Mouse (Mus musculus) spleen, postnatal 10 days (tissue): ENCODE data around the gene Hps1.
"Not testable (repeated sequence)": the region's sequence is repeated elsewhere in the genome, so short reads cannot be mapped to it uniquely, and the experiment has no call there.

Experiments
- DNase-seq, 2 experiments: peaks; one replicate each; pipeline ENCODE4 v3.0.0; 2021 to 2022; ENCODE audit warnings: low spot score in 2 of 2

The Hps1 gene

DNA sequence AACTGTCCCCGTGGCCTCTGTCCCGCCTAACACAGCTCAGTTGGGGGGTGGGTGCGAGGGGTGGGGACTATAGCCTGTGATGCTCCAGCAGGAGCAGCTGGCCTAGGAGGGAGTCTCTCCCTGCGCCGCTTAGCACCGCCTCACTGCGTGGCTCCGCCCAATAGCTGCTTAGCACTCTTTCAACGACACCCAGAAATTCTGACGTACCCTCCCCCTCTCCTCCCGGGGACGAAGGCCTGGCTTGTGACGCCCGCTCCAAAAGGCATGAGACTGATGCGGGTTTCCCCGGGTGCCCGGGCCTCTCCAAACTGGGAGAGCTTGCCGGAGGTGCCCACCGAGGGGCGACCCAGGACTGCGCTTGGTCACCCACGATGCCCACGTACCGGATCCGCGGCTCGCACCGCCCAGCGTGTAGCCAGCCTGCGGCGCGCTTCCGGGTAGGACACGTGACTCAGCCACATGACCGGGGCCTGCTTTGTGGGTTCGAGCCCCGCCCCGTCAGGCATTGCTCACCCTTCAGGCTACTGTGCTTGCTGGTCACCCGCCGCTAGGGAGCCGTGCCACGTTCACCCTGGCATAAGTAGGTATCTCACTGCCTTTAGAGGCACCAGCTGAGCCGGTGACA is at the start of gene Hps1:
Gene Hps1, minus strand, starts transcription at position 448 of the 625 bp plus-strand sequence.
- DNase-seq: peak; percentile 79 to 89

DNA sequence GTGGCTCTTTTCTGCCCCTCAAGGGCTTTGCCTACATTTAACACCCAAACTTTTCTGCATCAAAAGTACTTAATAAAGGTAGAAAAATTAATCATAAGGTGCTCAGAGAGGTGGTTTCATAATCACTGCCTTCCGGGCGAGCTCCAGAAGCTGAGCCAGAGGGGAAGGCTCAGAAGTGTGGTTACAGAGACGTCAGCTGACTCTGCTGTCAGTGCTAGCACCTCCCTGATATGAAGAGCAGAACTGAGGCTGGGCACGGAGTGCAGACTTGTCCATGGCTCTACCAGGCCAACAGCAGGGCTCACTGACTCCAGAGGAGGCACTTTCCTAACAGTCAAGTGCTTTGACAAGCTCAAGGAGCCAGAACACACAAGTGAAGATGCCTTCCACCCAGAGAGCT is 49.4 kb upstream of the Hps1 start:
- no peak for DNase-seq

DNA sequence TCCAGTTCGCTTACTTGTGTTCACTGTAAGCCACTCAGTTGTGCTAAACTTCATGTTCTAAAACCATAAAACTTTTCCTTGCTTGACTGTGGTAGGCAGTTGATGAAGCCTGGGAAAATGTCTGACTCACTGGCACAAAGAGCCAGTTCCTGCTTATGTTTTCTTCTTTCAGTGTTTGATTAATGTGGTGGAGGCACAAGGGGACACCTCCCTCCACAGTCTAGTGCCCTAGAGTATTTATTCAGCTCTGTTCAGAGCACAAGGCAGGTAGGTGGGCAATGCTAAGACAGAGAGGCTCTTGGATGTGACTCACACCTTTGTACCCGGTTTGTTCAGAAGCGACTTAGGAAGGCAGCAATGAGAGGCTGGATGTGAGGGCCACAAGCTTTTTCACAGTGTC is 48.1 kb upstream of the Hps1 start:
- no peak for DNase-seq

DNA sequence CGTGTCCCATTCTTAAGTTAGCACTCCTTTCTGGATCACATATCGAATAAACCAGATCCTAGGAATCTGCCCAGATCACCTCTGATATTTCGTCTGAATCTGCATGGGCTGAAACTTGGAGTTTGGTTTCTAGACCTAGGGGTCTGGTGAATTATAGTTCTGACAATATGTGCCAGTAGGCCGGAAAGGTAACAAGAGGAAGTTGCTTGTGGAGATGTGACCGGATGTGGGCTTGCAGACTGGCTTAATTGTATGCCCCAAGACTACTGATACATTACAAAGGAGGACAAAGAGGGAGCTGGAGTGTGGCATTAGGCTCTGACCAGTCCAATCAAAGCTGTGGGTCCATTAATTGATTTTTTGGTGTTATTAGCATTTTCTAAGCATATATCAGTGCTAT is 40.3 kb upstream of the Hps1 start:
- DNase-seq: no peak

DNA sequence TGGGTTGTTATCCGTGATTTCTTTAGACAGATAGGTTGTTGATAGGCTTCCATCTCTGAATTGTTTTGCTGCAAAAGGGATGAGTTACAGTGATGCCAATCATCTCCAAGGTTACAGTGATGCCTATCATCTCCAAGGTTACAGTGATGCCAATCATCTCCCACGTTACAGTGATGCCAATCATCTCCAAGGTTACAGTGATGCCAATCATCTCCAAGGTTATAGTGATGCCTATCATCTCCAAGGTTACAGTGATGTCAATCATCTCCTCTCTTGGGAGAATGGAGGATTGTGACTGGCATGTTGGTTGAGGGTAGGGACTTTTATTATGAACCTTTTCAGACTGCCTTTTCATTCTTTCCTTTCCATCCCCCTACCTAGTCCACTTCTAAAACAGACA is 38.0 kb upstream of the Hps1 start:
- DNase-seq: no peak

DNA sequence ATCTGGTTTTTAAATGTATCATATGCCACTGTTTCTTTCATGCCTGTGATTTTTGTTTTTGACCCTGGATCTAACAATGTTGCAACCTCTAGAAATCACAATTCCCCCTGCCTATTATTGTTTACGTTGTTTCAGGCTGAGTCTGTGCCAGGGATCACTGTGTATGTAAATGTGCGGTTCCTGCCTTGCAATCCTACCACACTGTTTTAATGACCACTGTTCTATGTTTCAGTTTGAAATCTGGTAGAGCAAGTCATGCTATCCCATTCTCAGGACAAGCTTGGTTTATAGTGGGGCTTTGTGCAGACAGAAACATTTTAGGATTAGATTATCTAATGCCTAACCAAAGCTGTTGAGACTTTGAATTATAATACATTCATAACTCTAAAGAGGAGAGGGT is 36.5 kb upstream of the Hps1 start:
- no peak for DNase-seq

DNA sequence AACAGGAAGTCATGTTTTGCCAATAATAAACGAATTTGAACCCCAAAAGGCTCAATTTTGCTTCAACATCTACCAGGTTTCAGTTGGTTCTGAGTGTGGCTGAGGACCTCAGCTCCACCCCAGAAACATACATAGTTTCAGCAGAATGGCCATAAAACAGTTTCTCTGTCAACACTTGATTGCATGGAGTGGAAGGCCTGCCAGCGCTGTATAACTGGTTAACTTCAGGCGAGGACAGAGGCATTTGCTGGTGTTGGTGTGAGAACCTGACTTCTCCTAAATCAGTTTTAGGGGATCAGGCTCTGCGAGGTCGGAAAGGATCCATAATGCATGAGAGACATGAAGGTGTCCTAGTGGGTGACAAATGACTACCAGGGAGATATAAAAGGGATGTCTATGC is 30.4 kb upstream of the Hps1 start:
- no peak for DNase-seq

DNA sequence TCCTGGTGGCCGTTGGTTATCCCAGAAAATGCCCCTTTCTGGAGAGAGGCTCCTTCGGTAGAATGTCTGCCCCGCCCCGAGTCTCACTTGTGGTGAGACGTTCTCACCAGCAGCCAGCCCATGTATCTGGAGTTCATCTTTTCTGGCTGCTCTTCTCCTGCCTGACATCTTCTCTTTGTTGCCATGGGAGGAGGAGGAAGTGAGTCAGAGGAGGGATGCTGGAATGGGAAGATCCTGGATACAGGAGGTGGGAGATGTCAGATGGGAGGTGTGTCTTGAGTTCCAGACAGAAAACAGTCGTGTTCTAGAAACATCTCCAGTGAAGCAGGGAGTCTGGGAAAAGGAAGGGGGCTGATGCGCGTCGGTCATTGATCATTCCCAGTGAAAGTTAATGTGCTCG is 29.7 kb upstream of the Hps1 start:
- no peak for DNase-seq

DNA sequence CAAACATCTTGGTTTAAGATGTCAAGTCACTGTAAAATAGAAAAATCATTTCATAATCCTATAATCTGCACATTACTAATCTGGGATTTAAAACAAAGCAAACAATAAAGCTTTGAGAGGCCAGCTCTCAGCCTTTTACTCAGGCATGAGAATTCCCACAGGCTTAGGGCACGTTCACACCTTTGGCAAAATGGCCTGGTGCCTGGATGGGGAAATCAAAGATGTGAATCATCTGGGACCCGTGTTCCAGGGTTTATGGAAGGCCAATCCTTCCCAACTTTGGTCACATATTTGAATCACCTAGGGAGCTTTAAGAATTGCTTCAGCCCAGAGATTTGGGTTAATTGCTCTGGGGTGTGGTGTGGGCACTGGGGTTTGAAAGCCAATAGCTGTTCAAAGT is 18.1 kb upstream of the Hps1 start:
- DNase-seq: no peak

DNA sequence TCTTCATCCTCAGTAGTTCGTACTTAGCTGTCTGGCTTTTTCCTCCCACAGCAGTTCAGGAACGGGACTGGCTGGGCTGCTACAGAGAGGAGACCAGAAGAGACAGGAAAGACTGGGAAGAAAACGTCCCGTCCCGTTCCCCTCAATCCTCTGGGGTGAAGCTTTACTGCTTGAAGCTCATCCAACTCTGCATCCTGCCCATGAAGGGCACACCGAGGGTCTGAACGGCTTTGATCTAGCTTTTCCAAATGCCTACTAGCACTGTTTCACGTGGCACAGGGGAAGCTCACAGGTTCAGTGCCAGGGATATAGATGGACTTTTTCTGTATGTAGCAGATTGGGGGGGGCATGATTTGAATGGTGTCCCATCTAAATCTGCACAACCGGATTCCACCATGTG is 16.0 kb upstream of the Hps1 start:
- DNase-seq: no peak

DNA sequence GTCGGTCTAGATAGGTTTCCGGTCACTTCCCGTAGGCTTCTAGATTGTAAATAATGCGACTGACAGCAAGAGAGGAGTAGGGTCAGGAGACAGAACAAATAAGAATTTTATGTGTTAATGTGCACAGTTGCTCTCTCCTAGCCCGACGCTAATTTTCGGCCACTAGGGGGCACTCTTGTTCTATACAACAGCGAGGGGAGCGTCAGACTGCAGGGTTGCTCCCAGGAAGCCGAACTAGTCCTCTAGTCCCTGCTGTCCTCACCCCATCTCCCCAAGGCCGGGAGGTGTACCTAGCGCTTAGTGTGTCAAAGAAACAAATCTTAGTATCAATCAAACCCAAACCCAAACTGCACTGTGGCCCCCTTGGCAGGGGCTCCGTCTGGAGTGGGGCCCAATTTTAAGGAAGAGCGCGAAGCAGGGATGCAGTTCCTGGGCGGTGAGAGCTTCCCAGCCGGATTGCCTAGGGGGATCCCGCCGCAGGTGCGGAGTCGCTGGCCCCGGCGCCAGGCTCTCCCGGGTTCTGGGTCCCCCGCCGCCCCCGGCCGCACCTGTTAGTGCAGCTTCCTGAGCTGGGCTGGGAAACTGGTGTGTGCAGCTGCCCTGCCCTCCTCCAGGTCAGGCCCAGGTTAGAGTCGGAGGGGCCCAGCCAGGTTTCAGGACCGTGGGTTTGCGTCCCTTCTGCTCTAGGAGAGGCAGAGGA is 15.3 kb upstream of the Hps1 start:
- peak; percentile 66 to 86 for DNase-seq

DNA sequence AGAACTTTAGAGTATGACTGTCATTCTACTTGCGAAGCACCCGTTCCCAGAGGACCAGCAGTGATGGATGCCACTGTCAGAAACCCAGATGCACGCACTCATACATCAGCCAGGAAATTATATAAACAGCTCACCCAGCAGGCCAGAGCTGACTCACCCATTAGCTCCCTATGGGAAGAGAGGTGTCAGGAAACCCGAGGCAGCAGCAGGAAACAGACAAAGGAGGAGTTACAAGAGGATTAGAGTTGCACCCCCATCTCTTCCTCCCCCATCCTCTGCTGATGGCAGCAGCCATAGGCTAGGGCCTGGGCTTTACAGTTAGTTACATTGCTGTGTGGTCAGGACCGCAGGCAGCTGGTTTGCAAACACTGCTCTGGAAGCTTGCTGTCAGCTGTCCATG is 8.5 kb upstream of the Hps1 start:
- no peak for DNase-seq

DNA sequence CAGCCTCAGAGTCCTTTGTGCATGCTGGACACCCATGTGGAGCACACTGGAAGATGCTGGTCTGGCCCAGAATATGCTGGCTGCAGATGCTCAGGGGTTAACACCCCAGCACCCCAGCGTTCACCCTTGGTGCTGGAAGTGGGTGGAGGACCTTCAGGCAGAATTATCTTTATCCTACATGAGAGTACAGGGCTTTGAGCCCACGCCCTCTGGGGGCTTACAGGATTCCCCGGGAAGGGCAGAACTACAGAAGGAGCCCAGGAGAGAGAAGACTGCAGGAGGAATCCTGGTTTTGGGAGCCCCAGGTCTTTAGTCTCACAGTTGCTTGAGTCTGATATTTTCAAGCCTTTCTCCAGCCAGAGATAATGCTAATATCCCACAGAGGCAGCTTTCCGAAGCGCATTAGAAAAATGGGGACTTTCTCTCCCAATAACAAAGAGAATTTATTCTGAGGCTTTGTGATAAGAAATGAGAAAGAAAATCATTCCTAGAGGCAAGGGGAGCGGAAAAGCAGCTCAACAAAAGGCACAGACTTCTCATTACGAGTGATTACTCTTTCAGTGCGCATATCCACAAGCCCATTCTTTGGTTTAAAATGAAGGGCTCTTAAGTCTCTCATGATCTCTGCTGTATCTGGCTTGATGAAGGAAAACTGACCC is 5.9 kb upstream of the Hps1 start:
- DNase-seq: no peak

DNA sequence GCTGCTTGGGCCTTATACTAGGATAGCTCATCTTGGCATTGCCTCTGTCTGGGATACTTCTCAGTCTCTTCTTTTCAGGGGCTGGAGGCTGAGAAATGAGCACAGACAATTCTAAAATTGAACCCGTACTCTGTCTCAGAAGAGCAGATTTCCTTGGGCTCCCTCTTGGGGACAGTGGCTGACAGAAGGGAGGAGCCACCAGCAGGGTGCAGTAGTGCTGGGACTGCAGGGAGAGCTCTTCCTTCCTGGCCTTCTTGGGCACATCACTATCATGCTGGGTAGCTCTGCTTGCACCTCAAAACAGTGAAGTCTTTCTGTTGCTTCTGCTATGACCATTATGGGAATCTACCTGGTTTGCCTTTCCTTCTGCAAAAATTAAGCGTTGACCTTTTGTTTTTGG is 5.4 kb upstream of the Hps1 start:
- DNase-seq: no peak

DNA sequence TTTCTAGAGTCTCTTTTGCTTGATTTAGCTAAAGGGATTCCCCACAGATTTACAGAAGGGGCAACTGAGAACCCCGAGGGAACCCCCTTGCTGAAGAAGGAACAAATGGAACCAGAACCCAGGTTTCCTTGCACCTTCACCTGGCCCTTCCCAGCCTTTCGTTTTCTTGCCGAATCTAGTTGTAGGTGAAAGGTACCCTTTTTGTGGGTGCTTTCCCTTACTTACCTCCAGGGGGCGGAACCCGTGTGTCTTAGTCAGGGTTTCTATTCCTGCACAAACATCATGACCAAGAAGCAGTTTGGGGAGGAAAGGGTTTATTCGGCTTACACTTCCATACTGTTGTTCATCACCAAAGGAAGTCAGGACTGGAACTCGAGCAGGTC is 369 bp upstream of the Hps1 start:
- not testable (repeated sequence) for DNase-seq

DNA sequence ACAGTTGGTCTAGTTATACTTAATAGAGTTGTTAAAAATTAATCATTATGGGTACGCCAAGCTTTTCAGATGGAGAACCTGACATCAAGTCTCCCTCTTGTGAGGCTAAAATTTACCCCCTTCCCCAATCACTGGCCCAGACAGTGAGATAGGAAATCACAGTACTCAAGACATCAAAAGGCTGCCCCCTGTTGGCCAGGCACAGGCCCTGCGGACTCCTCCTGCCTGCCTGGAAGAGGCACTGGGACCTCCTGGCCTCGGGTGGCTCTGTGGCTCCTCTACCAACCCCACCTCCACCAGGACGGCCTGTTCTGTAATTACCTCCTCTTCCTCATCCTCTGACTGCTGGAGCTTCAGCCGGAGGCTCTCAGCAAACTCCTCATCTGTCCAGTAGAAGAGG is 2.0 kb downstream of the Hps1 start:
- DNase-seq: peak in 1 of 2 experiments; percentile 71

DNA sequence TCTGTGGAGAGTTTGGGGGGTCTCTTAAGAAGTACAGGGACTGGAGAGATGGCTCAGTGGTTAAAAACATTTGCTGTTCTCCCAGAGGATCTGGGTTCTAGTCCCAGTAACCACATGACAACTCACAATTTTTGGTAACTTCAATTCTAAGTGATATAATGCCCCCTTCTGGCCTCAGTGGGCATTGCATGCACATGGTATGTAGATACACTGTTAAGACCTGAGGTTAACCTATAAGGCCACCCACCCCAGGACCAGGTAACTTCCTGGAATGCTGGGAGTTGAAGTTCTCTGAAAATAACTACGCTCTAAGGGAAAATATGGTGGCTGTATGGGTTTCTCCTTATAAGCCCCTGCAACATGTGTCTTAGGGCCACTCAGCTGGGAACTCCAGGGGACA is 3.0 kb downstream of the Hps1 start:
- peak; percentile 29 to 60 for DNase-seq

DNA sequence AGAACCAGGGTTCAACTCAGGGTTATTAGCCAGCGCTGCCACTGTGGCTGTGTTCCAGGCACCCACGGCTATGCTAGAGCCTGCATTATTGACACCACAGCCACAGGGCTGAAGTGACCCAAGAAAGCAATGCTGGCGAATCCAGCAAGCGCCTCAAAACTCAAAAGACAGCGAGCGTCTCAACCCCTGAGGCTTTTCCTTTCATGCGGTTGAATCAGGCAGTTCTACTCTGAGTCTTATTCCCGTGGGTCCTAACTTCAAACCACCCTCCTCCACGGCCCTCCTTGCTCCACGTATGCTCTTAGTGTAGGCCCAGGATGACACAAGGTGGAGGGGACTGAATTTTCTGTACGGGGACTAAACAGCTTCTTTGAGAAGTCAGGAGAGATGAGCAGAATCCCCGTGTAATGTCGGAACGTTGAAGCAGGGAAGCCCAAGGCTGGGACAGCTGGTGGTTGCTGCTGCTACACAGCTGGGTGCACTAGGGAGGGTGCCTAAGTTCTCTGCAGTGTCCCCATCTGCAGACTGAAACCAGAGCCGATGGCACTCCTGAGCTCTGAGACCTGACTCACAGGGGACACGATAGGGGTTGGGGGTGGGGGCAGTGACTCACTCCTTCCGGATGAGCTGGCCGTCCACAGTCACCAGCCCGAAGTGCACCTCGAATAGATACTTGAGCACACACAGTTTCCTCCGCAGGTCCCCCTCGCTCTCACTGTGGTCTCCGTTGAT is 9.5 kb downstream of the Hps1 start:
- no peak for DNase-seq

DNA sequence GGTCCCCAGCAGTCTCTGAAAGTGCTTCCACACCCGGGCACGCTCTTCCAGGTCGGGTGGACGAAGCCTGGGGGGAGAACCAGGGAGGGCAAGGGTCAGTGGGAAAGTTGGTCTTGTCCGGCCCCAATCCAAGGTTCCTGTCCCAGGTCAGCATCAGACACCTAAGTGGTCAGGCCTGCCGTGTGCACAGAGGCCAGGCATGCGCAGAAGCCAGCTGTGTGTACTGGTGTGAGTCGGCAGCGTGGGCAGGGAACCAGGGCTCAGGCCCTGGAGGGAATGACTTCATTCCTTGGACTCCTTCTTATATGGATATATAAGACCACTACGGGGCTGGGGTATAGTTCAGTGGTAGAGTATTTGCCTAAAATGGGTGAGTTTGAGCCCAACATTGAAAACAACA is 10.1 kb downstream of the Hps1 start:
- DNase-seq: no peak

DNA sequence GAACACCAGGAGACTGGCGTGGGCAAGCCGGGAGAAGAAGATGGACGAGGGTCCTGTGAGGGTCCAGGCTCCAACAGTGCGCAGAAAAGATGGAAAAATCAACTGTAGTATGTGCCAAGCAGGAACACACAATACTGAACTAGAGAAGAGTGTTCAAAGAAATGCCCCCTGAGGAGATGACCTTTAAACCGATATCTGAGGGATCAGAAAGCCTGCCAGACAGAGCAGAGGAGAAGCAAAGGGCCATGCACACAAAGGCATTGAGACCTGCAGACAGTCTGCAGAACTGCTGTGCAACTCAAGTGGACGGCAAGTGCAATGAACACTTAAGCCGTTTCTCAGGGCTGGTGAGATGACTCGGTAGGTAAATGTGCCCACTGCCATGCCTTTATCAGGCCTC is 12.4 kb downstream of the Hps1 start:
- no peak for DNase-seq

DNA sequence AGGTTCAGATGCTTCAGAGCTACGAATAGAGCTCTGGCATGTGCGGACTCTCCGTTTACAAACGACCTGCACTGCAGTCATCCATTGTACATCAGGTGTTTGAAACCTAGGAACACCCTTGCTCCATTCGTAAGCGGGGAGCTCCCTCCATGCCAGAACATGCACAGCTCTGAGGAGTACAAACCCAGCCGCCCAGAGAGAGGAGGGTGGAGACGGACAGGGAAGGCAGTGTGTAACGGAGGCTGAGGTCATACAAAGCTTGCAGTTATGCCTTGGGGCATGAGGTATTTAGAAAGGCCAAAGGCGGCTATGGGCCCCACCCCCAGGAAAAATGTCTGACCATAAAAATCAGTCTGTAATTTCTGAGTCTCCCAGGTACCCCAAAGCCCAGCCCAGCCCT is 15.4 kb downstream of the Hps1 start:
- DNase-seq: no peak

DNA sequence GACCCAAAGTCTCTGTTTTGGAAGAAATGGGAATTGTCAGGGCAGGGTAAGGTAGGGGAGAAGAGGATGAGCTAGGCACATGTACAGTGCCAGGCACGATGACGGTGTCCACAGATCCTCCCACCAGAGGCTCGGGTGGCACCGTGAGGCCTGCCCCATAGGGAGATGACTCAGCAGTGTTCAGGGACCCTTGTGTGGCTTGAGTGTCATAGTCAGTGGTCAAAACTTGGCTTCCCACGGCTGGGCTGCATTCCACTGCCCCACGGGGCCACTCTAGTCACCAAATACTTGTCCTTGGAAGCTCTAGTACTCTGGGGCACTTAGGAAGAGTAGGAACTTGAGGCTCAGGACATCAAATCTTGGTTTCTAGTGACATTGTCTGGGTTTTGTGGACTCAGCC is 23.1 kb downstream of the Hps1 start:
- DNase-seq: no peak
